Mouse (Mus musculus) midbrain, embryonic 12.5 days (tissue): ENCODE measurements at regions not wholly inside any gene's neighbourhood (a gene's known extent, or its start where the extent isn't known, plus 50 kb on each side); places are given as distances from the start of the nearest gene placed in this dataset.

Source experiments
- ATAC-seq: fragments of 200-750 bp; cut with Nextera tagmentation; 2 replicates; pipeline ENCODE4 v1.8.0; 2017; ENCODE audit warnings: low read depth, moderate TSS enrichment, moderate library complexity; ENCODE audit not compliant: low FRiP score
- H3K27ac ChIP-seq: fragments of 300-500 bp; sonication (generic); replicated peaks from 2 replicates; pipeline ENCODE4 v1.5.1; 2016; ENCODE audit warnings: mild to moderate bottlenecking
- H3K27me3 ChIP-seq: fragments of 300-500 bp; sonication (generic); 2 replicates; pipeline ENCODE4 v1.6.1; 2016; ENCODE audit warnings: mild to moderate bottlenecking
- H3K36me3 ChIP-seq: fragments of 300-500 bp; sonication (generic); 2 replicates; pipeline ENCODE4 v1.6.1; 2016
- H3K4me1 ChIP-seq: fragments of 300-500 bp; sonication (generic); 2 replicates; pipeline ENCODE4 v1.6.1; 2016
- H3K4me2 ChIP-seq: fragments of 300-500 bp; sonication (generic); replicated peaks from 2 replicates; pipeline ENCODE4 v1.6.1; 2016; ENCODE audit warnings: mild to moderate bottlenecking, moderate library complexity
- H3K4me3 ChIP-seq: fragments of 300-500 bp; sonication (generic); 2 replicates; pipeline ENCODE4 v1.5.1; 2016; ENCODE audit warnings: mild to moderate bottlenecking
- H3K9ac ChIP-seq: fragments of 300-500 bp; sonication (generic); replicated peaks from 2 replicates; pipeline ENCODE4 v1.6.1; 2016; ENCODE audit warnings: mild to moderate bottlenecking, moderate library complexity
- H3K9me3 ChIP-seq: fragments of 300-500 bp; sonication (generic); 2 replicates; pipeline ENCODE4 v1.6.1; 2016; ENCODE audit warnings: mild to moderate bottlenecking
- WGBS: fragments of 180-500 bp; shearing (Covaris S2); methylation state at CpG from one replicate; pipeline ENCODE4 v1.1.7; 2016; 5-methylcytosine and 5-hydroxymethylcytosine counted together

DNA sequence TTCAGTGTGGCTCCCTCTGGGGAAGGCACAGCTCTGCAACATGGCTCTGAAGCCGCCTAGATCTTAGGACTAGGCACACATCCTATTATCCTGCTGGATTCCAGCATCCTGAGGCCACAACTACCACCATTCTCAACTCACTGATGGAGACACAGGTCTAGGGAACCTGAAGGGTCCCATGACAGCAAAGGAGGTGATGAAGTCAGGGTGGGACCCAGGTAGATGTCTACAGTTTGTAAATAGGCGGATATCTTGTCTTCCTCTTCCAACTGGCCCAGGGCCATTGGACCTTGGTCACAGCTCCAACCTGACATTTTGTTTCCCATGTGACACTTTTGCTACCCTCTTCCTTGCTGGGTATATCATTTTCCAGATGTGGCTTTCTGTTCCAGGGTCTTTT lies 106.4 kb downstream of the Vapb start:
- H3K27me3 ChIP-seq: no peaks in the 10 kb centered on the region; the same call in 1 of the 2 replicates
- no peak overlapping the region for H3K27ac ChIP-seq
- no peak overlapping the region for H3K9ac ChIP-seq
- H3K4me1 ChIP-seq: no peaks in the 10 kb centered on the region
- 91% methylated on average over 2 of the region's 2 CpGs for WGBS
- no peak overlapping the region for H3K4me3 ChIP-seq
- no peak for ATAC-seq
- no peaks in the 10 kb centered on the region for H3K9me3 ChIP-seq
- H3K4me2 ChIP-seq: no peak overlapping the region
- no peaks in the 10 kb centered on the region for H3K36me3 ChIP-seq

DNA sequence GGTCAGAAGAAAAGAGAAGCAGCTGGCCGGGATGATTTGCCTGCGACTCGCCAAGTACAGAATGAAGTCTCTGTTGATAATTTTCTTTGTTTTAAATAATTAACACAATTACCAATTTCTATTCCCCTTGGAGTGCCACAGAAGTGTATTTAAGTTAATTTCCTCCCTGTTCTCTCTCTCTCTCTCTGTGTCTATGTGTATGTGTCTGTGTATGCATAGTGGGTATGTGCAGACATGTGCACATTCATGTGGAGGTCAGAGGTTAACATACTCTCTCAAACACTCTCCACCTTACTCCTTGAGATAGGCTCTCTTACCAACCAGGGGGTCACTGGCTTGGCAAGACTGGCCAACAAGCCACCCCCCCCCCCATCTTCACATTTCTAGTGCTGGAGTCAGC lies 107.2 kb downstream of the Vapb start:
- no peak overlapping the region for H3K9ac ChIP-seq
- H3K4me3 ChIP-seq: no peak overlapping the region
- ATAC-seq: no peak
- H3K27ac ChIP-seq: no peak overlapping the region
- H3K27me3 ChIP-seq: no peaks in the 10 kb centered on the region; the same call in 1 of the 2 replicates
- no peaks in the 10 kb centered on the region for H3K4me1 ChIP-seq
- no peak overlapping the region for H3K4me2 ChIP-seq
- no peaks in the 10 kb centered on the region for H3K9me3 ChIP-seq
- WGBS: 85% methylated on average over 3 of the region's 3 CpGs
- no peaks in the 10 kb centered on the region for H3K36me3 ChIP-seq

DNA sequence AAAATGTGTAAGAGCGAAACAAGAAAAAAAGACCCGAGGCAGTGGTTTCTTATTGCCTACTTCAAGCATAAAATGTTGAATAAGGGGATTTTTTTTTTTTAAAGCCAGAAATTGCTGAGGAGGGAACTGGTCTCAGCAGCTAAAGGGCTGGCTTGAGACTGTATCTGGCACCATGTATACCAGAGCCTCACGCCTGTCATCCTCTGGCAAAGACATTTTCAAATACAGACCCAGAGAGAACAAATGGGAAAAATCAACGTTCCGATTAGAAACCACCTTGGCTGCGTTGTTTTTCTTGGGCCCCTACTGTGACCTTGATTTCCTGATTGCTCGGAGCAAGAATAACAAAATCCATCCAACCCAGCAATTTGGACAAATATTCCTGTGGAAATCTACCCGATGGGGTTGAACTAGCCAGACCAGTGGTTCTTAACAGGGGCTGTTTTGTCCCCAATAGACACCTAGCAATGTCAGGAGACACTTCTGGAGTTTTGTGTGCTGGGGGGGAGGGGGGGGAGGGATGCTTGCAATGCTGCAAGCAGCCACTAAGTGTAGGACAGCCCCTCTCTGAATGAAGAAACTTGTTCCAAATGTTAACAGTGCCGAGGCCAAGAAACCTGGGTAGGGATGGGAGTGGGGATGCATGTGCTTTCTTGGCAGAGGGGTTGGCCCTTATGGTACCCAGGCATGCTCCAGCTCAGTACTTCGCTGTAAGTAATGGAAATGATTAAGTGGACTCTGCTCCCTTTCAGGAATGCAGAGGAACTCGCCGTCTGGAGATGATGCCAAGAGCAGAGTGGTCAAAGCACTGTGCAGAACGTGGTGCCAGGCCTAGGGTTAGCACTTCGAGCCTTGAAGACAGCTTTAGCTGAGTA lies 108.1 kb downstream of the Vapb start:
- ATAC-seq: no peak
- no peak overlapping the region for H3K9ac ChIP-seq
- no peaks in the 10 kb centered on the region for H3K9me3 ChIP-seq
- H3K36me3 ChIP-seq: no peaks in the 10 kb centered on the region
- WGBS: 77% methylated on average over 14 of the region's 14 CpGs
- H3K4me1 ChIP-seq: no peaks in the 10 kb centered on the region
- H3K4me3 ChIP-seq: no peak overlapping the region
- H3K27me3 ChIP-seq: no peaks in the 10 kb centered on the region; the same call in 1 of the 2 replicates
- H3K27ac ChIP-seq: no peak overlapping the region
- H3K4me2 ChIP-seq: no peak overlapping the region

DNA sequence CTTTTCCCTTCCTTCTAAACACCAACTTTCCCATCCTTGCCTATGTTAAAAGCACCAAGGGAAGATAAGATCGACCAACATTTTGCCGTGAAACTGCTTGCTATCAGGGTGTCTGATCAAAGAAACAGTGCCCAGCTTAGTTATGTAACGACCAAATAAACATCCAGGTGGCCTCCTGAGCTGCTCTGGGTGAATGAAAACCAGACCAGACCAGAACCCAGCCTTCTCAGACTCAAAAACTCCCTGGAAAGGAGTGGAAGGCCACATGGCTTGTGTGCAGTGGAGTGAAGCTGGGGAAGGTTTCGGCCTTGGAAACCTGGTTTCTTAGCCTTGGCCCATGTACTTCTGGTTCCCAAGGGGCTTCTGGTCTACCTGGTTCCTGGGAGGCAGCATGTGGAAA lies 113.7 kb downstream of the Vapb start:
- H3K4me2 ChIP-seq: no peak overlapping the region
- no peak overlapping the region for H3K27ac ChIP-seq
- H3K9ac ChIP-seq: no peak overlapping the region
- no peaks in the 10 kb centered on the region for H3K9me3 ChIP-seq
- H3K36me3 ChIP-seq: no peaks in the 10 kb centered on the region
- peaks cover 2% of the 10 kb centered on the region; the same call in 1 of the 2 replicates for H3K4me1 ChIP-seq
- WGBS: 82% methylated on average over 4 of the region's 4 CpGs
- ATAC-seq: no peak
- H3K4me3 ChIP-seq: no peak overlapping the region
- no peaks in the 10 kb centered on the region for H3K27me3 ChIP-seq

DNA sequence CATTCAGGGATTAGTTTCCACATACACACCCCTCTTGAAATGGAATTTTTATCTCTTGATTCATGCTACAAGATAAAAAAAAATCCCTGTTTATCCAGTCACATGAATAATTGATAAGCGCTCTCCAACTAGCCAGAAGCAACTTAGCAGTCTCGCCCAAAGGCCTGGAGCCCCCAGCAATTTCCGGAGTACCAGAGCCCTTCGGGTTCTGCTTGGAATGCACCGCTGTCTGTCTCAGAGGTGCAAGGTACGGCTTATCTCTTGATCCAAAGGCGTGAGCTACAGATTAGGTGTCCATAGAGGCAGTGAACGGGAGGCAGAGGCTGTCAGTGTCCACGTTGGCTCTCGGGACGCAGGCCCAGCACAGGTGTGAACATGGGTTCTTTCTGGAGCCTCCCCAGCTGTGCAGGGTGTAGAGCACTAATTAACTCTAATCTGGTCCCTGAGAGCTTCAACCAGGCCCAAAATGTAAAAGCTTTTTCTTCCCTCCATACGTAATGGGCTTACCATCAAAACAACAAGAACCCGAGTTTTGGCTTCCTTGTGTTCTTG lies 116.9 kb downstream of the Vapb start:
- peaks cover 2% of the 10 kb centered on the region; the same call in 1 of the 2 replicates for H3K4me1 ChIP-seq
- no peaks in the 10 kb centered on the region for H3K9me3 ChIP-seq
- 58% methylated on average over 13 of the region's 13 CpGs for WGBS
- ATAC-seq: peak; percentile 50
- no peak overlapping the region for H3K9ac ChIP-seq
- no peaks in the 10 kb centered on the region for H3K36me3 ChIP-seq
- no peak overlapping the region for H3K4me3 ChIP-seq
- peak overlapping the region; percentile 60 for H3K27ac ChIP-seq
- H3K4me2 ChIP-seq: no peak overlapping the region
- no peaks in the 10 kb centered on the region for H3K27me3 ChIP-seq

DNA sequence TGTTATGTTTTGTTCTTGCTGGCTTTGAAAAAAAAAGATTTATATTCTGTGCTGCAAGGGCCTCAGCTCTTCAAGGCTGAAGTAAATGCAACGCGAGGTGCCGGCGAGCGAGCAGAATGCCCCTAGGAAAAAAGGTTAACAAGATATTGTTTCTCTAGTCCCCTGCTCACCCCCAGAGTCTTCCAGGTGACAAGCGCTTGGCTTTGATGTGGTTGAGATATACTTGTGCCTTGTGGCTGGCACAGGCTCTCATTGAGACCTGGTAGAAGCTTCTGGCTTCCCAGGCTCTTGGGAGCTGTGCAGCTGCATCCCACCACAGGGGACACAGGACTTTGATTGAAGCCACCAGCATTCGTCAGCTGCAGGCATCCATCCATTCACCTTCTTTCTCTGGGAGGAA lies 117.5 kb downstream of the Vapb start:
- Histone ChIP-seq H3K4me3 (no peak overlapping the region), H3K4me2 (no peak overlapping the region), H3K27me3 (no peaks in the 10 kb centered on the region), H3K27ac (no peak overlapping the region), H3K36me3 (no peaks in the 10 kb centered on the region), H3K4me1 (peaks cover 2% of the 10 kb centered on the region; the same call in 1 of the 2 replicates), H3K9me3 (no peaks in the 10 kb centered on the region), H3K9ac (no peak overlapping the region)
- no peak for ATAC-seq
- 68% methylated on average over 7 of the region's 7 CpGs for WGBS

DNA sequence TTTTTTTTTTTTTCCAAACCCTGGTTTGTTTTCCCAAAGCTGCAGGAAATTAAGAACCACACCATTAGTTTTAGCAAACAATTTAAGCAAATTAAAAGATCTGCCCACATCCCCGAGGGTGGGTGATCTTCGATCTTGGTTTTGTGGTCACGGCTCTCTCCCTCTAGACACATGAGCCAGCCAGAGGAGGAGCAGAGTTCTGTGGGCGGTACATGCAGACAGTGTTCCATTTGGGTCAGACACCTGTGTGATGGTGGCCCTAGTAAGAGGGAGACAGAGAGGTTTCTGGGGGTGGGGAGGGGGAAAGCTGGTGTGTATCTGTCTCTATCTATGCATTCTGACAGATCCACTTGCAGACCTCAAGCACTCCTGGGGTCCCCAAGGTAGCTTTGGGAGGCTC lies 118.0 kb downstream of the Vapb start:
- Histone ChIP-seq H3K4me3 (no peak overlapping the region), H3K27ac (no peak overlapping the region), H3K4me1 (peaks cover 2% of the 10 kb centered on the region; the same call in 1 of the 2 replicates), H3K36me3 (no peaks in the 10 kb centered on the region), H3K9me3 (no peaks in the 10 kb centered on the region), H3K9ac (no peak overlapping the region), H3K4me2 (no peak overlapping the region), H3K27me3 (no peaks in the 10 kb centered on the region)
- 80% methylated on average over 4 of the region's 4 CpGs for WGBS
- ATAC-seq: no peak

DNA sequence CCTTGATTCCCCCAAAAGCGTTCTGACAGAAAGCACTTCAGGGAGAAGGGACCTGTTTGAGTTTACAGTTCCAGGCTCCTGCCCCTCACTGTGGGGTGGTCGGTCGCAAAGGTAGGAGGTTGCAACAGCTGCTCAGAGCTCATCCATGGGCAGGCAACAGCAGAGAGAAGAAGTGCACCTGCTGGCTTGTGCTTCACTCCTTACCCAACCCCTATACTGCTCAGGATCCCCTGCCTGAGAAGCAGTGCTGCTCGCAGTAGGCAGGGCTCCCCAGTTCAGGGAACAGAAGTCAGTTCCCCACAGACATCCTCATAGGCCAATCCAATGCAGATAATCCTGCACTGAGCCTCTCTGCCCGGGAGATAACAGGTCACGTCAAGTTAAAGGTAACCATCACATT lies 119.7 kb downstream of the Vapb start:
- no peaks in the 10 kb centered on the region for H3K36me3 ChIP-seq
- no peak for ATAC-seq
- H3K9ac ChIP-seq: no peak overlapping the region
- no peak overlapping the region for H3K4me2 ChIP-seq
- peaks cover 2% of the 10 kb centered on the region; the same call in 1 of the 2 replicates for H3K4me1 ChIP-seq
- no peaks in the 10 kb centered on the region for H3K27me3 ChIP-seq
- WGBS: 84% methylated on average over 6 of the region's 6 CpGs
- no peaks in the 10 kb centered on the region for H3K9me3 ChIP-seq
- H3K27ac ChIP-seq: no peak overlapping the region
- no peak overlapping the region for H3K4me3 ChIP-seq

DNA sequence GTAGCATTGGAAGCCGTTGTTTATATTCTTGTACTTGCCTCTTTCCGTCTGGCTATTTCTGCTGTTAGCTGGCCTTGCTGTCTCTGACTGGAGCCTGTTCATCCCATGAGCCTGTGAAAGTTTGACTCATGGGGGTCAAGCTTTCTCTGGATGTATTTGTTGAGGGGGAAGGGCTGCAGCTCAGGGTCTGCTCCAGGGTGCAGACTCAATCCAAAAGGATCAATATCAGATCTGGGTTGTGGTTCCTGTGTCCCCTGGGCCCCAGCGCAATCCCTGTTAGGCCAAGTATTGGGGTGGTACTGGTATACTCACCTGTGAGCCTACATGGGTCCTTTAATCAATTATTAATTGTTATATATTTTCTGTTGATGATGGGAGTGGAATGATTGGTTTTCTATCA lies 135.7 kb downstream of the Vapb start:
- Histone ChIP-seq H3K27ac (no peak overlapping the region), H3K9me3 (no peaks in the 10 kb centered on the region), H3K9ac (no peak overlapping the region), H3K27me3 (no peaks in the 10 kb centered on the region), H3K4me3 (no peak overlapping the region), H3K4me2 (no peak overlapping the region), H3K36me3 (no peaks in the 10 kb centered on the region), H3K4me1 (no peaks in the 10 kb centered on the region)
- ATAC-seq: no peak
- 90% methylated on average over 3 of the region's 3 CpGs for WGBS
